ENCODE assay signal across 9 mouse cellular contexts in the genomic region with DNA sequence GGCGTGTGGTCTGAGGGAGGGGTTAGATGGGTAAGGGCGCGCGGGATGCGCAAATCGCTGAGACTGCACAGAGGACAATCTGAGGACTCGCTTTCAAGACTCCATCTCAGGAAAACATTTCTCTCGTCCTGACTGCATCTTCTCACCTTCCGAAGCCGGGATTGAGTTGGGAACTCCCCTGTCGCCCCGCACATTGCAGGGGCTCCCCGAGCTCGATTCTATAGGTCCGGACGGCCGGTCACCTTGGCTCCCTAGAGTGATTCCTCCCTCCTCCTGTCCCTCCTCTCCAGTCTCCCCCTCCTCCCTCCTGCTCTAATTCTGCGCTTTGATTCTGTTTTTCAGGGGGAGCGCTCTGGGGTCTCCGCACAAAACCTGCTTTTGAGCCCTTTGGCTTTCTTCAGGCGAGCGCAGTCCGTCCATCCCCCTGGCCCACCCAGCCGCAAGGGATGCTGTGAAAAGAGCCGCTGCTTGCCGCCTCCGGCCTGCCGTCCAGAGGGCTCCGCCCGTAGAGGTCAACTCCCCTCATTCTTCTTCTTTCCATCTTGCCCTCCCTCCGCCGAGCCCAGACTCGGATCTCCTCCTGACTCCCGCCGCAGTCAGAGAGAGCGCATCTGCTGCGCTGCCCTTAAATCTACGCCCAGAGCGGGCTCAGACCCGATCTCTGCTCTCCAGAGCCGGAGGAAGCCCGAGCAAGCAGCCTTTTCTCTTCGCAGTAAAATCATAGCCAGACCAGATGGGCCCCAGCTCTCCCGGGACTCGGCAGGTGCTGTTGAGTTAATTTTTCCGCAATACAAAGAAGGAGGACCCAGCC.
DNase-seq lines count a peak whose midpoint lies in the region; ATAC-seq and TF ChIP-seq lines count a peak whose summit lies in the region.
"Had no signal": no experiment of that assay in that cellular context is flagged by ENCODE, and none has a peak within 500 bp of the region (broad histone marks: within the 10 kb centered on the region; RNA-seq: fewer than 3 reads in every experiment).

No protein-coding gene starts in this region.

- no peaks in the 10 kb centered on the region for H3K36me3 ChIP-seq in liver, embryonic 11.5 days (ENCODE audit: control insufficient read depth, insufficient read depth, low read length)
- peaks cover 17% of the 10 kb centered on the region; the same call in 1 of the 2 replicates for H3K36me3 ChIP-seq in forebrain, embryonic 10.5 days (replicated peaks)
- H3K36me3 ChIP-seq in neural tube, embryonic 11.5 days (ENCODE audit: control insufficient read depth, insufficient read depth, low read length), result peaks cover 3% of the 10 kb centered on the region
- H3K36me3 ChIP-seq in heart, adult 2 months (ENCODE audit: control insufficient read depth, insufficient read depth, low read length), result no peaks in the 10 kb centered on the region

- peaks cover 71% of the 10 kb centered on the region for H3K27me3 ChIP-seq in liver, embryonic 11.5 days (replicated peaks; ENCODE audit: control insufficient read depth, insufficient read depth, low read length)
- H3K27me3 ChIP-seq in forebrain, embryonic 10.5 days (ENCODE audit: poor library complexity, severe bottlenecking), result peaks cover 77% of the 10 kb centered on the region
- H3K27me3 ChIP-seq in neural tube, embryonic 11.5 days (ENCODE audit: control insufficient read depth, insufficient read depth, low read length), result peaks cover 6% of the 10 kb centered on the region
- H3K27me3 ChIP-seq in heart, adult 2 months (ENCODE audit: control insufficient read depth, insufficient read depth, low read length), result peaks cover 15% of the 10 kb centered on the region

- no peaks in the 10 kb centered on the region for H3K79me2 ChIP-seq in heart, adult 2 months (replicated peaks; ENCODE audit: control insufficient read depth, insufficient read depth, low read length)

- no peak overlapping the region for H3K27ac ChIP-seq in liver, embryonic 11.5 days (ENCODE audit: low read depth, low read length)
- H3K27ac ChIP-seq in forebrain, embryonic 10.5 days, result peak overlapping the region; percentile 98
- peak overlapping the region; percentile 93 for H3K27ac ChIP-seq in layer of hippocampus, adult 2 months
- H3K27ac ChIP-seq in neural tube, embryonic 11.5 days (ENCODE audit: low read depth, low read length), result peak overlapping the region; percentile 99
- H3K27ac ChIP-seq in heart, adult 2 months, result no peak overlapping the region

- intact Hi-C loops in heart, adult 2 months (cut with DNase I), result loop anchor here (10.0 kb wide), 1 partner anchor 980 kb away; no protein-coding TSS in a partner anchor

- H3K9me3 ChIP-seq in liver, embryonic 11.5 days (ENCODE audit: control insufficient read depth, low read length), result no peaks in the 10 kb centered on the region
- no peaks in the 10 kb centered on the region for H3K9me3 ChIP-seq in forebrain, embryonic 10.5 days
- H3K9me3 ChIP-seq in neural tube, embryonic 11.5 days (ENCODE audit: control insufficient read depth, low read length), result no peaks in the 10 kb centered on the region

- H3K9ac ChIP-seq in liver, embryonic 11.5 days (ENCODE audit: low read depth, low read length), result no peak overlapping the region
- H3K9ac ChIP-seq in neural tube, embryonic 11.5 days (ENCODE audit: low read length), result peak overlapping the region; percentile 98
- H3K9ac ChIP-seq in heart, adult 2 months (ENCODE audit: low read depth, low read length), result no peak overlapping the region

- TF ChIP-seq POLR2A in heart, adult 2 months (IDR thresholded peaks at IDR 0.05; ENCODE audit: insufficient read depth, low read depth, low read length), result no peak

- ATAC-seq in liver, embryonic 11.5 days (replicated peaks; ENCODE audit: low FRiP score), result no peak
- no peak for ATAC-seq in neural tube, embryonic 11.5 days (ENCODE audit: insufficient read depth, low FRiP score, low TSS enrichment)
- ATAC-seq: Patski had no signal

- no peak overlapping the region for H3K4me3 ChIP-seq in liver, embryonic 11.5 days (ENCODE audit: low read depth, low read length)
- peak overlapping the region; percentile 70 for H3K4me3 ChIP-seq in forebrain, embryonic 10.5 days
- peak overlapping the region; percentile 62 for H3K4me3 ChIP-seq in layer of hippocampus, adult 2 months
- peak overlapping the region; percentile 72 for H3K4me3 ChIP-seq in neural tube, embryonic 11.5 days (ENCODE audit: low read depth, low read length)
- no peak overlapping the region for H3K4me3 ChIP-seq in heart, adult 2 months

- H3K4me2 ChIP-seq in liver, embryonic 11.5 days, result peak overlapping the region; percentile 31
- H3K4me2 ChIP-seq in neural tube, embryonic 11.5 days (ENCODE audit: low read depth), result peak overlapping the region; percentile 70

- TF ChIP-seq EP300 in heart, adult 2 months (IDR thresholded peaks at IDR 0.05; ENCODE audit: insufficient read depth, low read depth, low read length), result no peak

- H3K4me1 ChIP-seq in liver, embryonic 11.5 days (replicated peaks; ENCODE audit: control insufficient read depth, insufficient read depth, low read length), result no peaks in the 10 kb centered on the region
- peaks cover 52% of the 10 kb centered on the region for H3K4me1 ChIP-seq in forebrain, embryonic 10.5 days
- H3K4me1 ChIP-seq in neural tube, embryonic 11.5 days (ENCODE audit: control insufficient read depth, insufficient read depth, low read length), result 0 out of 2 replicates have a peak, but pooled peaks cover 4% of the 10 kb centered on the region
- H3K4me1 ChIP-seq in heart, adult 2 months (ENCODE audit: control insufficient read depth, insufficient read depth, low read length), result no peaks in the 10 kb centered on the region

- WGBS in liver, embryonic 11.5 days, result 2% methylated on average over 46 of the region's 46 CpGs
- WGBS in forebrain, embryonic 10.5 days, result under 1% methylated on average over 46 of the region's 46 CpGs
- WGBS in neural tube, embryonic 11.5 days, result under 1% methylated on average over 46 of the region's 46 CpGs
- WGBS in heart, adult 2 months, result 2% methylated on average over 46 of the region's 46 CpGs

- no peak for TF ChIP-seq CTCF in layer of hippocampus, adult 2 months (conservative IDR thresholded peaks at IDR 0.05)
- no peak for TF ChIP-seq CTCF in heart, adult 2 months (IDR thresholded peaks at IDR 0.05)

- DNase-seq in liver, embryonic 11.5 days (ENCODE audit: low spot score), result no peak
- DNase-seq in liver, result no peak
- peak; percentile 54 for DNase-seq in forebrain, embryonic 10.5 days (ENCODE audit: extremely low spot score, low spot score)
- peak; percentile 42 to 55 for DNase-seq in layer of hippocampus, adult 2 months (ENCODE audit: low spot score in 2 of 2)
- DNase-seq in neural tube, embryonic 11.5 days (ENCODE audit: low spot score), result peak; percentile 62
- DNase-seq in adrenal gland, adult (ENCODE audit: inconsistent age in 2 of 2, low spot score in 1 of 2), result no peak
- no peak for DNase-seq in kidney, adult 18-20 months
- no peak for DNase-seq in heart, adult 2 months

Comparison
In these comparisons a context has a peak if more than half of its experiments do, and no peak if none do; other contexts are left out.
1. DNase-seq: peak in forebrain, embryonic 10.5 days (single experiment), layer of hippocampus, adult 2 months (2 of 2) and neural tube, embryonic 11.5 days (single experiment); none in liver, embryonic 11.5 days (single experiment), liver (single experiment), adrenal gland, adult (0 of 2), kidney, adult 18-20 months (single experiment) and heart, adult 2 months (0 of 2).
2. H3K27ac ChIP-seq: peak in forebrain, embryonic 10.5 days (single experiment), layer of hippocampus, adult 2 months (single experiment) and neural tube, embryonic 11.5 days (single experiment); none in liver, embryonic 11.5 days (single experiment) and heart, adult 2 months (single experiment).
3. H3K4me3 ChIP-seq: peak in forebrain, embryonic 10.5 days (single experiment), layer of hippocampus, adult 2 months (single experiment) and neural tube, embryonic 11.5 days (single experiment); none in liver, embryonic 11.5 days (single experiment) and heart, adult 2 months (single experiment).